Mouse (Mus musculus): ENCODE results near the gene Fzd7.

Fzd7 gene

GRCm38 (mm10) chr1:59470766-59471165 is 11.5 kb upstream of the Fzd7 start:
- in situ Hi-C loops (cut with MboI; ENCODE audit: unreplicated experiment in 2 of 2): no loop called here

- in situ Hi-C loops (cut with MboI; ENCODE audit: unreplicated experiment in 2 of 2): no loop called here
These were observed 9.7 kb upstream of the Fzd7 start for GRCm38 (mm10) chr1:59472368-59473180.

- in situ Hi-C loops (cut with MboI; ENCODE audit: unreplicated experiment in 2 of 2): no loop called here
These were observed 9.1 kb upstream of the Fzd7 start for GRCm38 (mm10) chr1:59473181-59473555.

- in situ Hi-C loops (cut with MboI; ENCODE audit: unreplicated experiment in 2 of 2): loop anchor here in 1 of 2 experiments (25.0 kb wide), 1 partner anchor 713 kb away; no protein-coding TSS in a partner anchor
These were observed 6.6 kb upstream of the Fzd7 start for GRCm38 (mm10) chr1:59475618-59476017.

GRCm38 (mm10) chr1:59478911-59479310 is 3.3 kb upstream of the Fzd7 start:
- in situ Hi-C loops (cut with MboI; ENCODE audit: unreplicated experiment in 2 of 2): loop anchor here in 1 of 2 experiments (25.0 kb wide), 1 partner anchor 717 kb away; no protein-coding TSS in a partner anchor

- in situ Hi-C loops (cut with MboI; ENCODE audit: unreplicated experiment in 2 of 2): loop anchor here in 1 of 2 experiments (25.0 kb wide), 1 partner anchor 719 kb away; no protein-coding TSS in a partner anchor
These were observed 1.3 kb upstream of the Fzd7 start for GRCm38 (mm10) chr1:59480821-59481455.

GRCm38 (mm10) chr1:59481456-59482291 is 550 bp upstream of the Fzd7 start:
- in situ Hi-C loops (cut with MboI; ENCODE audit: unreplicated experiment in 2 of 2): loop anchor here in 1 of 2 experiments (25.0 kb wide), 1 partner anchor 719 kb away; no protein-coding TSS in a partner anchor

- in situ Hi-C loops (cut with MboI; ENCODE audit: unreplicated experiment in 2 of 2): loop anchor here in 1 of 2 experiments (25.0 kb wide), 1 partner anchor 721 kb away; no protein-coding TSS in a partner anchor
These were observed 684 bp downstream of the Fzd7 start for GRCm38 (mm10) chr1:59482696-59483520.

- in situ Hi-C loops (cut with MboI; ENCODE audit: unreplicated experiment in 2 of 2): loop anchor here in 1 of 2 experiments (25.0 kb wide), 1 partner anchor 721 kb away; no protein-coding TSS in a partner anchor
These were observed 1.5 kb downstream of the Fzd7 start for GRCm38 (mm10) chr1:59483521-59484245.

GRCm38 (mm10) chr1:59484314-59484713 is 2.1 kb downstream of the Fzd7 start:
- in situ Hi-C loops (cut with MboI; ENCODE audit: unreplicated experiment in 2 of 2): loop anchor here in 1 of 2 experiments (25.0 kb wide), 1 partner anchor 722 kb away; no protein-coding TSS in a partner anchor

- in situ Hi-C loops (cut with MboI; ENCODE audit: unreplicated experiment in 2 of 2): loop anchor here in 1 of 2 experiments (25.0 kb wide), 1 partner anchor 723 kb away; no protein-coding TSS in a partner anchor
These were observed 2.9 kb downstream of the Fzd7 start for GRCm38 (mm10) chr1:59484791-59485785.

- in situ Hi-C loops (cut with MboI; ENCODE audit: unreplicated experiment in 2 of 2): loop anchor here in 1 of 2 experiments (25.0 kb wide), 1 partner anchor 724 kb away; no protein-coding TSS in a partner anchor
These were observed 3.6 kb downstream of the Fzd7 start for GRCm38 (mm10) chr1:59485803-59486202.

- in situ Hi-C loops (cut with MboI; ENCODE audit: unreplicated experiment in 2 of 2): loop anchor here in 1 of 2 experiments (25.0 kb wide), 1 partner anchor 725 kb away; no protein-coding TSS in a partner anchor
These were observed 5.4 kb downstream of the Fzd7 start for GRCm38 (mm10) chr1:59487651-59488051.

GRCm38 (mm10) chr1:59488481-59488880 is 6.3 kb downstream of the Fzd7 start:
- in situ Hi-C loops (cut with MboI; ENCODE audit: unreplicated experiment in 2 of 2): loop anchor here in 1 of 2 experiments (25.0 kb wide), 1 partner anchor 726 kb away; no protein-coding TSS in a partner anchor

GRCm38 (mm10) chr1:59488991-59489390 is 6.8 kb downstream of the Fzd7 start:
- in situ Hi-C loops (cut with MboI; ENCODE audit: unreplicated experiment in 2 of 2): loop anchor here in 1 of 2 experiments (25.0 kb wide), 1 partner anchor 727 kb away; no protein-coding TSS in a partner anchor

- in situ Hi-C loops (cut with MboI; ENCODE audit: unreplicated experiment in 2 of 2): loop anchor here in 1 of 2 experiments (25.0 kb wide), 1 partner anchor 729 kb away; no protein-coding TSS in a partner anchor
These were observed 9.3 kb downstream of the Fzd7 start for GRCm38 (mm10) chr1:59491517-59491916.

GRCm38 (mm10) chr1:59492432-59492831 is 10.2 kb downstream of the Fzd7 start:
- in situ Hi-C loops (cut with MboI; ENCODE audit: unreplicated experiment in 2 of 2): loop anchor here in 1 of 2 experiments (25.0 kb wide), 1 partner anchor 730 kb away; no protein-coding TSS in a partner anchor

Measured in v-Abl transformed pro-B cells (cell line).